In the genomic region with DNA sequence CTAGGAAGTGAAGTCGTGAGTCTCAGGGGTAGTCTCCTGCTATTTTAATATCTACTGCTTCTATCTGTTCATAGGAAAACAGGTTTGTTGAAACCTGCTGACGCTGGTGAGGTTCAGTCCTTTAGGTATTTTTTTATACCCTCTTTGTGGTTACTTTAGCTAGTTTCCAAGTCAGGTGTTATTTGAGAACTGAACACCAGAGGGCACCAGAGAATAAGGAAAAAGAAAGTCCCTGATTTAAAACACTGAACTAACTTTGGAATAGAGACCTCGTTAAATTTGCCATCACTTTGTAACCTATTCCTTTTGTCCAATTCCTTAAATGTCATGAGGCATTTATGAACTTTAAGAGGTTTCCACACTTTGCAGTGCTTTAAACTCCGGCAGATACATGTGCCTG, we compare ENCODE assay signal across 9 mouse cellular contexts.
DNase-seq lines count a peak whose midpoint lies in the region; ATAC-seq and TF ChIP-seq lines count a peak whose summit lies in the region.
"Had no signal": no experiment of that assay in that cellular context is flagged by ENCODE, and none has a peak within 500 bp of the region (broad histone marks: within the 10 kb centered on the region; RNA-seq: fewer than 3 reads in every experiment).

No protein-coding gene starts in this region.

- no peaks in the 10 kb centered on the region for H3K27me3 ChIP-seq in intestine, postnatal 0 days (replicated peaks; ENCODE audit: control insufficient read depth, insufficient read depth, low read length)
- H3K27me3 ChIP-seq in intestine, embryonic 15.5 days (replicated peaks) = no peaks in the 10 kb centered on the region
- H3K27me3 ChIP-seq: embryonic facial prominence, embryonic 13.5 days; limb, embryonic 13.5 days had no signal

- no peak overlapping the region for H3K9ac ChIP-seq in intestine, postnatal 0 days (ENCODE audit: low read depth, low read length)
- no peak overlapping the region for H3K9ac ChIP-seq in intestine, embryonic 15.5 days
- H3K9ac ChIP-seq: embryonic facial prominence, embryonic 13.5 days; limb, embryonic 13.5 days had no signal

- H3K27ac ChIP-seq in intestine, postnatal 0 days (ENCODE audit: low read depth, low read length) = no peak overlapping the region
- H3K27ac ChIP-seq in intestine, embryonic 15.5 days = no peak overlapping the region
- H3K27ac ChIP-seq: embryonic facial prominence, embryonic 13.5 days; limb, embryonic 13.5 days had no signal

- no peak overlapping the region for H3K4me2 ChIP-seq in intestine, postnatal 0 days (replicated peaks; ENCODE audit: low read depth)
- no peak overlapping the region for H3K4me2 ChIP-seq in intestine, embryonic 15.5 days (replicated peaks)
- H3K4me2 ChIP-seq: embryonic facial prominence, embryonic 13.5 days; limb, embryonic 13.5 days had no signal

- no peaks in the 10 kb centered on the region for H3K9me3 ChIP-seq in intestine, postnatal 0 days (ENCODE audit: control insufficient read depth)
- no peaks in the 10 kb centered on the region for H3K9me3 ChIP-seq in intestine, embryonic 15.5 days
- H3K9me3 ChIP-seq: embryonic facial prominence, embryonic 13.5 days; limb, embryonic 13.5 days had no signal

- DNase-seq in 416B (ENCODE audit: low read depth) = peak; percentile 60
- peak; percentile 68 for DNase-seq in cerebellum, adult 9-10 months
- DNase-seq in layer of hippocampus, adult 9-10 months (ENCODE audit: low spot score) = peak; percentile 72
- peak; percentile 13 for DNase-seq in right cerebral cortex, postnatal 14 days

- H3K4me3 ChIP-seq in intestine, postnatal 0 days (ENCODE audit: low read depth, low read length) = no peak overlapping the region
- no peak overlapping the region for H3K4me3 ChIP-seq in intestine, embryonic 15.5 days (replicated peaks)
- H3K4me3 ChIP-seq: embryonic facial prominence, embryonic 13.5 days; limb, embryonic 13.5 days had no signal

- H3K36me3 ChIP-seq in intestine, postnatal 0 days (ENCODE audit: control insufficient read depth, insufficient read depth) = no peaks in the 10 kb centered on the region
- H3K36me3 ChIP-seq in intestine, embryonic 15.5 days = no peaks in the 10 kb centered on the region
- H3K36me3 ChIP-seq: embryonic facial prominence, embryonic 13.5 days; limb, embryonic 13.5 days had no signal

- no peaks in the 10 kb centered on the region for H3K4me1 ChIP-seq in intestine, postnatal 0 days (replicated peaks; ENCODE audit: control insufficient read depth, insufficient read depth, low read length)
- H3K4me1 ChIP-seq in intestine, embryonic 15.5 days (replicated peaks) = no peaks in the 10 kb centered on the region
- H3K4me1 ChIP-seq: embryonic facial prominence, embryonic 13.5 days; limb, embryonic 13.5 days had no signal

- peak; percentile 73 for TF ChIP-seq CTCF in intestine, postnatal 0 days (IDR thresholded peaks at IDR 0.05; ENCODE audit: low read depth)

- no peak for ATAC-seq in intestine, postnatal 0 days
- ATAC-seq in intestine, embryonic 15.5 days = no peak
- ATAC-seq in CD4-positive, CD25-positive, alpha-beta regulatory T cell, adult 4 months = peak; percentile 68

- WGBS in intestine, postnatal 0 days = 19% methylated on average over 4 of the region's 4 CpGs
- WGBS in intestine, embryonic 15.5 days = 20% methylated on average over 4 of the region's 4 CpGs

Comparison
In these comparisons a context has a peak if more than half of its experiments do, and no peak if none do; other contexts are left out.
1. DNase-seq: peak in every context shown above with its lines; median percentile 72 in layer of hippocampus, adult 9-10 months; 68 in cerebellum, adult 9-10 months; 60 in 416B; 13 in right cerebral cortex, postnatal 14 days.